Mouse (Mus musculus): Measurements from ENCODE around the gene Creld1. TPM values are rescaled to one million over a fixed set of nuclear protein-coding genes. Genes with fewer than 3 reads are reported as not detected.

The Creld1 gene
- polyA plus RNA-seq, 1 experiment from 2014 or later = 9.5 TPM

DNA sequence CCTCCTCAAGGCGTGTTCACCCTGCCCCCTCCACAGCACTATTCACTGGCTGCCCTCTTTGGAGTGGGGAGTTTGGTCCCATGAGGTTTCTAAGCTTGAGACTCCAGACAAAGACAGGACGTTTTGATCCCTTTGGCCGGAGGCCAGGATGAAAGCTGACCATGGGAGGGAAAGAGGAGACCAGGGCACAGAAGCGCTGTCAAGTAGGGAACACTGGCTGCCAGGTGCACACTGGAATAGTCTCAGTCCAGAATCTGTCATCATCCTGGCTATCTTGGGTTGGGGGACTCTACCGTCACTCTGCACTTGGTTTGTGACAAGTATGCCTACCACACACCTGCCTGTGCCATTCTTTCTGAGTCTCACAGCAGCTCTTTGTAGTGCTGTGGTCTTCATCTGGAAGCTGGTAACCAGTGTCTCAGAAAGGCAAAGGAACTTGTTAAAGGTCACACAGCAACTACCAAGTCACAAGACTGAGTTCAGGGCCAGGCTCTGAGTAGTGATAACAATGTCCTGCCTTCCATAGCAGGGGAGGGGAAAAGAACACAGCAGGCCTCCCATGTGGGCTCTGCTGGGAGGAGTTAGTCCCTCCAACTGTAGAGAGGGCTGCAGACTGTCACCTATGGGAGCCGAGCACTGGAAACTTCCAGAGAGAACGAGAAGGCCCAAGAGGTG, 25.3 kb downstream of the Creld1 start:
- DNase-seq (ENCODE audit: low spot score) = peak; percentile 14

GRCm38 (mm10) chr6:113508947-113509280, 25.8 kb downstream of the Creld1 start:
- no peak for DNase-seq (ENCODE audit: low spot score)

DNA sequence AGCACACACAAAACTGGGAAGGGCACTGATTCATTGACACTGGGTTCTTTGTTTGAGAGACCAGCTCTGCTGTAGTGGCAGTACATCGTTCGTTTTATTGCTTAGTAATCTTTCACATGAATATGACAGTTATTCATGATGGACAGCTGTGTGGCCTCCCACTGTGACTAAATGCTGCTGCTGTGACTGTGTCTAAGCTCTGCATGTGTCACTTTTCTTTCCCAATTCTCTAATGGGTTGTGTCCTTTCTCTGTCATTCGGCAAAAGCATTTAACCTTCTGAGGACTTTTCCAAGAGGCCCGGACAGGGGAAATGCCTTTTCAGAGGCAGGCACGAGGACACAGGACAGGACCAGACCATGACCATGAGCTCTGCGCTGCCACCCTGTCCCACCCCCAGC, 30.8 kb downstream of the Creld1 start:
- DNase-seq (ENCODE audit: low spot score) = no peak

- no peak for DNase-seq (ENCODE audit: low spot score)
Measured at GRCm38 (mm10) chr6:113514600-113514999, 31.5 kb downstream of the Creld1 start.

DNA sequence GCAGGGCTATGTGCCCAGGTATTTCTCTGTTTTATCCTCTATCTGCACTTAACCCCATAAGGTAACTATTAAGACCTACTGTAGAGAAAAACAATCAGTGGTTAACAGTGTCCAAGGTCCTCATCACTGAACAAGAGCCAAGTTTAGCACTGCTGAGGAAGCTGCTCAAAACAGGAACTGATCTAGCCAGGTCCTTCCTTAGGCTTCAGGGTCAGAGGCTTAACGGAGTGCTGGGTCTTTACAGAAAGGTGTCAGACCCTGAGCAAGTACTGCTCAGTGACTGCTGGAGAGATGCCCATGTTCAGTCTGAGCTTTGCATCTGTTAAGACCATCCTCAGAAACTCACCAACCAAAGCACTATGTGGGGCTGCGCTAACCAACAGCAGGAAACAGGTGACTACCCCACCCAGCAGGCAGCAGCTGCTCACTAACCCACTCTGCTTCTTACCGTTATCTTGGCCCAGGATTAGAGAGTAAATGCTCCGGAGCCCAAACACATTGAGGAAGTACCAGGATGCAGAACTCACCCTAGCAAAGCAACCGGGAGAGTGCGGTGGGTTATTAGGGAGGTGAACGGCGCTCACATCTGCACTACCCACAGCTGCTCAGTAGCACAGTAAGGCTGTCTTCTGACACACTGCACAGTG, 34.5 kb downstream of the Creld1 start:
- peak; percentile 83 for DNase-seq (ENCODE audit: low spot score)

DNA sequence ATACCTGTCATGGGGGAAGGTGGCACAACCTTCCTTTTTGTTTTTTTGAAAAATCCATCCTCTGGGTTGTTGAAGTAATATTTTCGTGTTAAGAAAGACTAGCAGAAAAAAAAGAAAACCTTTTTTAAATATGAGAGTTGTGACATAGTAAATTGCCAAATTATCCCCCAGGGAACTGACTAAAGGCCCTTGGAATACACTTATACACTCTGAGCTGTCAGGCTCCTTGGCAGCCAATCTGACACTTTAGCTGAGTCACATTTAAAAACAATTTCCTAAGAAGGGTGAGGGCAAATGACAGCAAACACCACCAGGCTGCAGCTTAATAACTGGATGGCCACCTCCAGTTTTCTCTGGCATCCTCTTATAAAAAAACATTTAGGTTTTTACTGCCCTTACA, 39.2 kb downstream of the Creld1 start:
- DNase-seq (ENCODE audit: low spot score) = no peak

DNA sequence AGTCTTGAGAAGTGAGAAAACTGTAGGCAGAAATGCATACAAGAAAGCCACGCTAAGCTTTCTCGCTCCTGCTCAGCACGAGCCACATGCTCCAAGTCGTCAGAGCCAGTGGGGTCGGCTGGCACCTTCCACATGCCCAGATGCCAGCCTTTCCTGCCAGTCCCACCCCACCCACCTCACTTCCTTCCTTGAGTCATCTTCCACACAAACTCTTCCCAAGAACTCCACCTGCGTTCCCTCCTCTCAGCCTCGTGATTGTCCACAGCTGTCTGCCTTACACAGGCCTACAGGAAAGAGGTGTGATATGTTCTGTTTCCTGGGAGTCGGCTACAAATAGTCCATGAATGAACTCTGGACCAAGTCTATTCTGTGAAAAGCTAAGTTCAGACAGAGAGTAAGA, 40.3 kb downstream of the Creld1 start:
- DNase-seq (ENCODE audit: low spot score) = no peak

DNA sequence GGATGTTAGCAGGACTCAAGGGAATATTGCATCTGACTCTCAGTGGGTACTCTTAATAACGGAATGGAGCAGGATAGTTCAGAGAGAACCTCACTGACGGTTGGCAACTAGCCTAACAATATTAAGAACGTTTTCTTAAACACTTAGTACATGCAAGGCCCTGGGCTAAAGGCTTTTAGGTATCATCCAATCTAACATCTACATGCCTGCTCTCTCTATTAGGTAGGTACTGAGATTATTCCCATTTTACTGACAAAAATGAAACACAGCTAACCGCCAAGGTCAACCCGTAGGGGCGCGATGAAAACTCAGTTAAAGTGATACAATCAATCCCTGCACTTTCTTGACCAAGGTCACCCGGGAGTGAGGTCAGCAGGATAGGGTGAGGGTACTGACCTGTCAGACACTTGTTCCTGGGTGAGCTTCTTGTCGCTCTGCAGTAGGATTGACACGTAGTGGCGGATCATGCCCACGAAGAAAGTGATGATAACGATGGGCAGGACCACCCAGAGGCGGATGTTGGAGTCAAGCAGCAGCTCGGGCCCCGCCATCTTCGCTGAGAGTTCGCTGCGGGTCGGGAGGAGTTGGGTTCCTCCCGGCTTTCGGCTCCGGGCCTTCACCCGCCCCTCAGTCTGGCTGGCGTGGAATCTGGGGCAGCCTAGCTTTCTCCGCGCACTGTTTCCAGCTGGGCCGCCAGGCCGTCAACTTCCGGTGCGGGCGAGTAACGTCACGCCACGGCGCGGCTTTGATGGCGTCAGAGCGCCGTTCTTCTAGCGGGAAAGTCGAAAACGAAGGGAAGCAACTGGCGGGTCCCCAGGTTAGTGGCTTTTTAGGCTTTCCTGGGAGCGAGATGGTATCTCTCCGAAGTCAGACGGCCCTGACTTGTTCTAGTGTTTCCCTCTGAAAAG, 48.1 kb downstream of the Creld1 start, which contains the start of the genes Emc3 and Fancd2:
TSS of gene Emc3 (minus strand) at position 721 of the 908 bp plus-strand sequence.
TSS of gene Fancd2 (plus strand) at position 751 of the 908 bp plus-strand sequence.
- DNase-seq (ENCODE audit: low spot score) = peak; percentile 89

GRCm38 (mm10) chr6:113531840-113532404, 48.8 kb downstream of the Creld1 start:
- no peak for DNase-seq (ENCODE audit: low spot score)

DNA sequence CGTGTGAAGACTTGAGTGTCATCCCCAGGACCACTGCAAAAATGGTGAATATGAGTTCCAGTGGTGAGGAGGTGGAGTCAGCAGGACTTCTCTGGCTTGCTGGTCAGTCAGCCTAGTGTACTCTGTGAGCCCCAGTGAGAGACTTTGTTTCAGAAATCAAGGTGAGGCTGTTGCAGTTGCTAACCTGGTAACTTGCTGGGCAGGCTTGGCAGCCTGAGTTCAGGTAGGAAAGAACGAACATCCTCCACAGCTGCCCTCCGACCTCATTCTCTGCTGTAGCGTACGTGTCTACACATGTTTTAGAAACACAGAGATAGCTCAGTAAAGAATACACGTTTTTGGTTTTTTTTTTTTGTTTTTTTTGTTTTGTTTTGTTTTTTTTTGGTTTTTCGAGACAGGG, 51.8 kb downstream of the Creld1 start:
- no peak for DNase-seq (ENCODE audit: low spot score)

DNA sequence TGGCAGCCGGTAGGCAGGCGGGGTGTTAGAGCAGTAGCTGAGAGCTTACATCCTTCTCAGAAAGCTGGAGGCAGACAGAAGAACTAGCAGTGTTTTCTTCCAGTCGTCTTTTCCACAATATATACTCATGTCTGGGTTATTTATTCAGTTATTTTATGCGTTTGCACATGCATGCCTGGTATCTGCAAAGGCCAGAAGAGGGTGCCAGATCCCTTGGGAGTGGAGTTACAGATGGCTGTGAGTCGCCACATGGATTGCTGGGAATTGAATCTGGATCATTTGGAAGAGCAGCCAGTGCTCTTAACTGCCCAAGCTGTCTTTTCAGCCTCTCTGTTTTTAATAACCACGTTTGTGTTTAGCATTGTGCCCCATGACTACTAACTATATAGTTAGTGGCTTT, 58.5 kb downstream of the Creld1 start:
- no peak for DNase-seq (ENCODE audit: low spot score)

Small RNA genes within 50 kb of the gene (microRNA-seq; reads per million reads assigned to microRNA genes)
- not detected for gene Gm23365 (ENCODE audit: borderline number of aligned reads)

Other genes starting within 250 kb of the Creld1 start
- 37.5 and 37.7 TPM in 2 replicates for gene Mtmr14, start 245.5 kb upstream of the Creld1 start, polyA plus RNA-seq (2015; fragmentation: Nextera tagmentation; extraction: Ambion mirVana)
- 0.14 and 0.48 TPM in 2 replicates for gene Cpne9, start 201.0 kb upstream of the Creld1 start, polyA plus RNA-seq (2015; fragmentation: Nextera tagmentation; extraction: Ambion mirVana)
- gene Brpf1, start 176.2 kb upstream of the Creld1 start, polyA plus RNA-seq (2015; fragmentation: Nextera tagmentation; extraction: Ambion mirVana) = 19.8 and 20.5 TPM in 2 replicates
- 14.1 and 14.3 TPM in 2 replicates for gene Ogg1, start 156.3 kb upstream of the Creld1 start, polyA plus RNA-seq (2015; fragmentation: Nextera tagmentation; extraction: Ambion mirVana)
- gene Camk1, start 139.3 kb upstream of the Creld1 start, polyA plus RNA-seq (2015; fragmentation: Nextera tagmentation; extraction: Ambion mirVana) = 10.9 and 12.7 TPM in 2 replicates
- gene Tada3, start 105.4 kb upstream of the Creld1 start, polyA plus RNA-seq (2015; fragmentation: Nextera tagmentation; extraction: Ambion mirVana) = 37.5 and 39.5 TPM in 2 replicates
- gene Arpc4, start 105.2 kb upstream of the Creld1 start, polyA plus RNA-seq (2015; fragmentation: Nextera tagmentation; extraction: Ambion mirVana) = 528 and 562 TPM in 2 replicates
- gene Ttll3, start 94.0 kb upstream of the Creld1 start, polyA plus RNA-seq (2015; fragmentation: Nextera tagmentation; extraction: Ambion mirVana) = 4.6 and 7.2 TPM in 2 replicates
- 25.3 and 26.7 TPM in 2 replicates for gene Rpusd3, start 64.0 kb upstream of the Creld1 start, polyA plus RNA-seq (2015; fragmentation: Nextera tagmentation; extraction: Ambion mirVana)
- gene Cidec, start 47.5 kb upstream of the Creld1 start, polyA plus RNA-seq (2015; fragmentation: Nextera tagmentation; extraction: Ambion mirVana) = 0.37 and 1.5 TPM in 2 replicates
- gene Jagn1, start 40.7 kb upstream of the Creld1 start, polyA plus RNA-seq (2015; fragmentation: Nextera tagmentation; extraction: Ambion mirVana) = 69.1 and 70.6 TPM in 2 replicates
- gene Il17re, start 24.8 kb upstream of the Creld1 start, polyA plus RNA-seq (2015; fragmentation: Nextera tagmentation; extraction: Ambion mirVana) = 6.0 and 7.9 TPM in 2 replicates
- 5.0 and 6.5 TPM in 2 replicates for gene Il17rc, start 11.9 kb upstream of the Creld1 start, polyA plus RNA-seq (2015; fragmentation: Nextera tagmentation; extraction: Ambion mirVana)
- 0.17 TPM in 2 replicates for gene Prrt3, start 18.6 kb downstream of the Creld1 start, polyA plus RNA-seq (2015; fragmentation: Nextera tagmentation; extraction: Ambion mirVana)
- 92.3 and 94.4 TPM in 2 replicates for gene Emc3, start 48.4 kb downstream of the Creld1 start, polyA plus RNA-seq (2015; fragmentation: Nextera tagmentation; extraction: Ambion mirVana)
- gene Fancd2, start 48.4 kb downstream of the Creld1 start, polyA plus RNA-seq (2015; fragmentation: Nextera tagmentation; extraction: Ambion mirVana) = 10.2 and 11.2 TPM in 2 replicates
- gene Fancd2os, start 117.4 kb downstream of the Creld1 start, polyA plus RNA-seq (2015; fragmentation: Nextera tagmentation; extraction: Ambion mirVana) = 0.25 TPM in 1 of 2 replicates, not detected in the other
- gene Brk1, start 121.5 kb downstream of the Creld1 start, polyA plus RNA-seq (2015; fragmentation: Nextera tagmentation; extraction: Ambion mirVana) = 267 and 274 TPM in 2 replicates
- gene Vhl, start 140.7 kb downstream of the Creld1 start, polyA plus RNA-seq (2015; fragmentation: Nextera tagmentation; extraction: Ambion mirVana) = 30.7 and 33.1 TPM in 2 replicates
- gene Irak2, start 155.2 kb downstream of the Creld1 start, polyA plus RNA-seq (2015; fragmentation: Nextera tagmentation; extraction: Ambion mirVana) = 2.2 and 2.7 TPM in 2 replicates
- 1.5 and 1.7 TPM in 2 replicates for gene Tatdn2, start 213.8 kb downstream of the Creld1 start, polyA plus RNA-seq (2015; fragmentation: Nextera tagmentation; extraction: Ambion mirVana)
- 0.59 and 0.81 TPM in 2 replicates for gene Ghrl, start 236.6 kb downstream of the Creld1 start, polyA plus RNA-seq (2015; fragmentation: Nextera tagmentation; extraction: Ambion mirVana)